Mouse (Mus musculus) midbrain, embryonic 10.5 days (tissue): ENCODE measurements around the gene Ipo13. TPM values are rescaled to one million over a fixed set of nuclear protein-coding genes. Genes with fewer than 3 reads are reported as not detected.

Source experiments
- DNase-seq: peaks from one replicate; pipeline ENCODE4 v3.0.0-alpha.2; 2017; ENCODE audit warnings: low spot score
- H3K27ac ChIP-seq: fragments of 300-500 bp; sonication (generic); replicated peaks from 2 replicates; pipeline ENCODE4 v1.5.1; 2016; ENCODE audit warnings: mild to moderate bottlenecking
- H3K27me3 ChIP-seq: fragments of 300-500 bp; sonication (generic); 2 replicates; pipeline ENCODE4 v1.6.1; 2016; ENCODE audit warnings: low read depth, mild to moderate bottlenecking; ENCODE audit not compliant: poor library complexity, severe bottlenecking
- H3K36me3 ChIP-seq: fragments of 300-500 bp; sonication (generic); 2 replicates; pipeline ENCODE4 v1.6.1; 2016; ENCODE audit warnings: mild to moderate bottlenecking, moderate library complexity
- H3K4me1 ChIP-seq: fragments of 300-500 bp; sonication (generic); 2 replicates; pipeline ENCODE4 v1.6.1; 2016
- H3K4me3 ChIP-seq: fragments of 300-500 bp; sonication (generic); 2 replicates; pipeline ENCODE4 v1.5.1; 2016; ENCODE audit warnings: mild to moderate bottlenecking, moderate library complexity
- H3K9me3 ChIP-seq: fragments of 300-500 bp; sonication (generic); replicated peaks from 2 replicates; pipeline ENCODE4 v1.6.1; 2016; ENCODE audit warnings: mild to moderate bottlenecking
- WGBS: fragments of 180-500 bp; shearing (Covaris S2); methylation state at CpG from one replicate; pipeline ENCODE4 v1.1.7; 2016; 5-methylcytosine and 5-hydroxymethylcytosine counted together
- polyA plus RNA-seq: library from polyadenylated mRNA; unstranded; fragments of >200 nt; fragmentation: Nextera tagmentation; extraction: Ambion mirVana; gene quantifications from 2 replicates; pipeline ENCODE4 v1.2.1, GENCODE M21; 2016

Gene Ipo13
- 66.5 and 80.5 TPM in 2 replicates for polyA plus RNA-seq

GRCm38 (mm10) chr4:117914591-117915442 lies at the start of gene Ipo13:
Ipo13 (minus strand) TSS chr4:117914999.
- Histone ChIP-seq H3K27ac (peak within 1 kb of the TSS; percentile 97), H3K27me3 (no peaks in the 10 kb centered on the region), H3K4me3 (peak within 1 kb of the TSS; percentile 71), H3K36me3 (peaks cover 27% of the 10 kb centered on the region), H3K9me3 (no peaks in the 10 kb centered on the region), H3K4me1 (peaks cover 46% of the 10 kb centered on the region)
- under 1% methylated on average over 61 of the region's 61 CpGs for WGBS
- DNase-seq, result peak; percentile 95

GRCm38 (mm10) chr4:117957492-117957891 lies 42.7 kb upstream of the Ipo13 start:
- Histone ChIP-seq H3K4me1 (peaks cover 7% of the 10 kb centered on the region; the same call in 1 of the 2 replicates), H3K27ac (no peak overlapping the region; the same call in 1 of the 2 replicates), H3K36me3 (peaks cover 65% of the 10 kb centered on the region), H3K9me3 (0 out of 2 replicates have a peak, but pooled peaks cover under 1% of the 10 kb centered on the region), H3K27me3 (no peaks in the 10 kb centered on the region), H3K4me3 (no peak overlapping the region)
- DNase-seq, result no peak
- WGBS, result 77% methylated on average over 4 of the region's 4 CpGs

GRCm38 (mm10) chr4:117947493-117947892 lies 32.7 kb upstream of the Ipo13 start:
- Histone ChIP-seq H3K4me3 (no peak overlapping the region), H3K27me3 (no peaks in the 10 kb centered on the region), H3K9me3 (peaks cover 4% of the 10 kb centered on the region; the same call in 1 of the 2 replicates), H3K27ac (no peak overlapping the region), H3K36me3 (peaks cover 21% of the 10 kb centered on the region), H3K4me1 (peaks cover 14% of the 10 kb centered on the region)
- WGBS, result 95% methylated on average over 7 of the region's 7 CpGs
- no peak for DNase-seq

- no peak overlapping the region for H3K27ac ChIP-seq
- WGBS, result 88% methylated on average over 11 of the region's 11 CpGs
- peaks cover 14% of the 10 kb centered on the region for H3K4me1 ChIP-seq
- peaks cover 13% of the 10 kb centered on the region for H3K36me3 ChIP-seq
- no peak overlapping the region for H3K4me3 ChIP-seq
- H3K27me3 ChIP-seq, result no peaks in the 10 kb centered on the region
- no peaks in the 10 kb centered on the region for H3K9me3 ChIP-seq
- no peak for DNase-seq
Observed at GRCm38 (mm10) chr4:117946639-117947305, 32.0 kb upstream of the Ipo13 start.

GRCm38 (mm10) chr4:117943317-117943716 lies 28.5 kb upstream of the Ipo13 start:
- Histone ChIP-seq H3K27me3 (no peaks in the 10 kb centered on the region), H3K9me3 (no peaks in the 10 kb centered on the region), H3K4me3 (no peak overlapping the region), H3K4me1 (peaks cover 12% of the 10 kb centered on the region), H3K27ac (peak overlapping the region; percentile 74), H3K36me3 (peaks cover 25% of the 10 kb centered on the region)
- 52% methylated on average over 5 of the region's 5 CpGs for WGBS
- peak; percentile 18 for DNase-seq

- Histone ChIP-seq H3K36me3 (peaks cover 34% of the 10 kb centered on the region), H3K9me3 (no peaks in the 10 kb centered on the region), H3K4me3 (no peak overlapping the region), H3K4me1 (no peaks in the 10 kb centered on the region), H3K27ac (no peak overlapping the region), H3K27me3 (no peaks in the 10 kb centered on the region)
- 96% methylated on average over 5 of the region's 5 CpGs for WGBS
- no peak for DNase-seq
Observed at GRCm38 (mm10) chr4:117936964-117937363, 22.2 kb upstream of the Ipo13 start.

- H3K9me3 ChIP-seq, result no peaks in the 10 kb centered on the region
- no peak for DNase-seq
- 83% methylated on average over 4 of the region's 4 CpGs for WGBS
- no peak overlapping the region for H3K4me3 ChIP-seq
- H3K4me1 ChIP-seq, result peaks cover 8% of the 10 kb centered on the region
- peaks cover 17% of the 10 kb centered on the region for H3K36me3 ChIP-seq
- peaks cover 24% of the 10 kb centered on the region for H3K27me3 ChIP-seq
- no peak overlapping the region for H3K27ac ChIP-seq
Observed at GRCm38 (mm10) chr4:117934081-117934480, 19.3 kb upstream of the Ipo13 start.

GRCm38 (mm10) chr4:117933248-117933647 lies 18.4 kb upstream of the Ipo13 start:
- no peak for DNase-seq
- WGBS, result 92% methylated on average over 5 of the region's 5 CpGs

GRCm38 (mm10) chr4:117929391-117929881 lies 14.6 kb upstream of the Ipo13 start, which contains the start of gene Artn:
Artn (minus strand) TSS chr4:117929763.
- peak; percentile 62 for DNase-seq
- Histone ChIP-seq H3K27ac (peak within 1 kb of the TSS; percentile 46; the same call in 1 of the 2 replicates), H3K27me3 (peaks cover 71% of the 10 kb centered on the region), H3K4me3 (peak within 1 kb of the TSS; percentile 54), H3K36me3 (peaks cover 5% of the 10 kb centered on the region), H3K9me3 (no peaks in the 10 kb centered on the region), H3K4me1 (peaks cover 34% of the 10 kb centered on the region)
- WGBS, result 1% methylated on average over 33 of the region's 33 CpGs

More at GRCm38 (mm10) chr4:117933248-117933647, 18.4 kb upstream of the Ipo13 start:
- Histone ChIP-seq H3K27ac (no peak overlapping the region), H3K4me1 (peaks cover 17% of the 10 kb centered on the region), H3K9me3 (no peaks in the 10 kb centered on the region), H3K27me3 (peaks cover 33% of the 10 kb centered on the region), H3K4me3 (no peak overlapping the region), H3K36me3 (peaks cover 15% of the 10 kb centered on the region)

- Histone ChIP-seq H3K27ac (peak overlapping the region; percentile 46; the same call in 1 of the 2 replicates), H3K36me3 (peaks cover 5% of the 10 kb centered on the region), H3K27me3 (peaks cover 78% of the 10 kb centered on the region), H3K4me3 (peak overlapping the region; percentile 54), H3K9me3 (no peaks in the 10 kb centered on the region), H3K4me1 (peaks cover 34% of the 10 kb centered on the region)
- peak; percentile 56 for DNase-seq
- WGBS, result 2% methylated on average over 13 of the region's 13 CpGs
Observed at GRCm38 (mm10) chr4:117928699-117929241, 14.0 kb upstream of the Ipo13 start.

GRCm38 (mm10) chr4:117928234-117928633 lies 13.4 kb upstream of the Ipo13 start:
- Histone ChIP-seq H3K4me3 (no peak overlapping the region), H3K27me3 (peaks cover 81% of the 10 kb centered on the region), H3K27ac (no peak overlapping the region), H3K36me3 (peaks cover 5% of the 10 kb centered on the region), H3K9me3 (no peaks in the 10 kb centered on the region), H3K4me1 (peaks cover 34% of the 10 kb centered on the region)
- peak; percentile 79 for DNase-seq
- WGBS, result 7% methylated on average over 6 of the region's 6 CpGs
